Mouse (Mus musculus) kidney, postnatal 0 days (tissue): ENCODE data around the gene Fgfr2. TPM values are rescaled to one million over a fixed set of nuclear protein-coding genes. Genes with fewer than 3 reads are reported as not detected.

ENCODE experiments used
- ATAC-seq: fragments of 200-750 bp; cut with Nextera tagmentation; replicated peaks from 2 replicates; pipeline ENCODE4 v1.8.0; 2017; ENCODE audit warnings: low read depth, moderate number of reproducible peaks, moderate TSS enrichment, moderate library complexity; ENCODE audit not compliant: low FRiP score
- DNase-seq: peaks from one replicate; pipeline ENCODE4 v3.0.0-alpha.2; 2016; ENCODE audit warnings: low spot score
- H3K27ac ChIP-seq: fragments of 300-500 bp; sonication (generic); 2 replicates; pipeline ENCODE4 v1.5.1; 2014; ENCODE audit warnings: mild to moderate bottlenecking
- H3K27me3 ChIP-seq: fragments of 300-500 bp; sonication (generic); 2 replicates; pipeline ENCODE4 v1.6.1; 2014; ENCODE audit warnings: low read length, mixed read lengths; ENCODE audit not compliant: insufficient read depth
- H3K36me3 ChIP-seq: fragments of 300-500 bp; sonication (generic); 2 replicates; pipeline ENCODE4 v1.6.1; 2014; ENCODE audit warnings: low read length, mixed read lengths; ENCODE audit not compliant: insufficient read depth
- H3K4me1 ChIP-seq: fragments of 300-500 bp; sonication (generic); replicated peaks from 2 replicates; pipeline ENCODE4 v1.6.1; 2014; ENCODE audit warnings: antibody characterized with exemption, low read length, mixed read lengths; ENCODE audit not compliant: insufficient read depth
- H3K4me2 ChIP-seq: fragments of 300-500 bp; sonication (generic); 2 replicates; pipeline ENCODE4 v1.6.1; 2014; ENCODE audit warnings: mild to moderate bottlenecking, low read length, moderate library complexity, mixed read lengths
- H3K4me3 ChIP-seq: fragments of 300-500 bp; sonication (generic); replicated peaks from 2 replicates; pipeline ENCODE4 v1.5.1; 2014; ENCODE audit warnings: low read depth, low read length
- H3K9ac ChIP-seq: fragments of 300-500 bp; sonication (generic); 2 replicates; pipeline ENCODE4 v1.6.1; 2014; ENCODE audit warnings: low read depth, low read length
- H3K9me3 ChIP-seq: fragments of 300-500 bp; sonication (generic); replicated peaks from 2 replicates; pipeline ENCODE4 v1.6.1; 2016; ENCODE audit warnings: low read length, inconsistent platforms, mixed read lengths
- CTCF ChIP-seq: IDR thresholded peaks from 2 replicates; pipeline ENCODE4 v1.5.1; 2016; ENCODE audit warnings: antibody characterized with exemption, low read depth, mild to moderate bottlenecking, moderate library complexity
- WGBS: fragments of 180-500 bp; shearing (Covaris S2); extraction: QIAGEN DNeasy Blood & Tissue Kit; methylation state at CpG from one replicate; pipeline ENCODE4 v1.1.7; 2014; 5-methylcytosine and 5-hydroxymethylcytosine counted together
- polyA plus RNA-seq: library from polyadenylated mRNA; unstranded; fragments of >200 nt; fragmentation: Nextera tagmentation; extraction: Ambion mirVana; gene quantifications from 2 replicates; pipeline ENCODE4 v1.2.1, GENCODE M21; 2015

Fgfr2 gene
- polyA plus RNA-seq, 1 experiment from 2014 or later: 79.8 TPM

DNA sequence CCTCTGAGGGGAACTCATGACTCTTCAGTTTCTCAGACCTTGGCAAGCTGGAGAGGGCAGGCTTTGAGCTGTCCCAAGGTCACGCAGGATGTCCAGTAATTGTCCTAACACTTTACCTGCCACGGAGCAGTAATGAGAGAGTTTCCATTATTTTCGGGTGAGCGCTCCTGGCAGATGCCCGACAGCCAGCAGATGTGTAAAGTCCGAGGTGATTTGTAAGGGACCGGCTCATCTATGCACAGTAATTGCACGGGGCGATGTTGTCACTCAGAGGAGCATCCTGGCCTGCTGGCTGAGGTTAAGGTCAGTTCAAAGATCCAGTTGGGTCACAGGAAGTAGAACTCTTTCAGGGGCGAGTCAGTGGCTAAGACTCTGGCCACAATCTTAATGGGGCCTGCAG lies 499.0 kb downstream of the Fgfr2 start:
- H3K27me3 ChIP-seq: no peaks in the 10 kb centered on the region
- TF ChIP-seq CTCF: no peak
- WGBS: 33% methylated on average over 10 of the region's 10 CpGs
- no peak for DNase-seq
- H3K4me3 ChIP-seq: no peak overlapping the region
- H3K4me2 ChIP-seq: no peak overlapping the region
- H3K9ac ChIP-seq: no peak overlapping the region
- no peaks in the 10 kb centered on the region for H3K4me1 ChIP-seq
- H3K9me3 ChIP-seq: no peaks in the 10 kb centered on the region
- no peaks in the 10 kb centered on the region for H3K36me3 ChIP-seq
- H3K27ac ChIP-seq: no peak overlapping the region
- ATAC-seq: no peak

GRCm38 (mm10) chr7:132619975-132620918 lies 502.9 kb downstream of the Fgfr2 start:
- no peak overlapping the region for H3K27ac ChIP-seq
- no peak; the same call in 1 of the 2 replicates for ATAC-seq
- 89% methylated on average over 15 of the region's 15 CpGs for WGBS
- H3K27me3 ChIP-seq: no peaks in the 10 kb centered on the region
- no peak overlapping the region for H3K4me3 ChIP-seq
- no peaks in the 10 kb centered on the region for H3K9me3 ChIP-seq
- no peaks in the 10 kb centered on the region for H3K4me1 ChIP-seq
- no peak overlapping the region for H3K4me2 ChIP-seq
- DNase-seq: no peak
- no peaks in the 10 kb centered on the region for H3K36me3 ChIP-seq
- no peak for TF ChIP-seq CTCF
- no peak overlapping the region for H3K9ac ChIP-seq

- H3K27ac ChIP-seq: no peak overlapping the region
- TF ChIP-seq CTCF: no peak
- ATAC-seq (no peak), DNase-seq (no peak)
- no peaks in the 10 kb centered on the region for H3K27me3 ChIP-seq
- no peak overlapping the region for H3K4me2 ChIP-seq
- no peak overlapping the region for H3K4me3 ChIP-seq
- H3K4me1 ChIP-seq: no peaks in the 10 kb centered on the region
- 90% methylated on average over 8 of the region's 8 CpGs for WGBS
- no peaks in the 10 kb centered on the region for H3K36me3 ChIP-seq
- no peak overlapping the region for H3K9ac ChIP-seq
- no peaks in the 10 kb centered on the region for H3K9me3 ChIP-seq
Measured at GRCm38 (mm10) chr7:132619549-132619948, 503.6 kb downstream of the Fgfr2 start.

DNA sequence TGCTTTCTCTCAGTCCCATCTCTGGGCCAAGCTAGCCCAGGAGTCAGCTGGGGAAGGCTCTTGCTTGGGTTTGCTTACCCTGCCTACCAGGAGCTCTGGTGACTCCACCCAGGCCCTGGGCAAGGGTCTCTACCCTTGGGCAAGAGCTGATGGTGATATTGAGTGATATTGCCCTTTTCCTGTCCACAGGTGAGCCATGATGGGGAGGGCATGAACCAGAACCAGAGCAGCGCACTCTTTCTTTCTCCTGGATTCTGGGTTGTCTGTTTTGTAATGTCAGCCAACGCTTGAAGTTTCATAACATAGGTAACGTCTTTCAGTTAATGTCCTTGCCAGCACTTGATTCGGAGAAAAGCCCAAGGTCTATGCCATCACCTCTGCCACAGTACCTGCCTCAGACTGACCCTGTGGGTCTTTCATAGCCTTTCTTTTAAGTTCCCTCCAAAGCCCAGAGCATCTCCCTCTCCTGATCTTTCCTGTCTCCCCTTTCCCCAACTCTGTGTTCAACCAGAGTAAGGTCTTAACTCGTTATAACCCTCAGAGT lies 506.1 kb downstream of the Fgfr2 start:
- H3K27me3 ChIP-seq: no peaks in the 10 kb centered on the region
- H3K9me3 ChIP-seq: no peaks in the 10 kb centered on the region
- no peak overlapping the region for H3K27ac ChIP-seq
- H3K4me3 ChIP-seq: no peak overlapping the region
- H3K9ac ChIP-seq: no peak overlapping the region
- ATAC-seq (no peak), DNase-seq (no peak)
- no peak for TF ChIP-seq CTCF
- H3K4me1 ChIP-seq: no peaks in the 10 kb centered on the region
- H3K4me2 ChIP-seq: no peak overlapping the region
- WGBS: 90% methylated on average over 5 of the region's 5 CpGs
- no peaks in the 10 kb centered on the region for H3K36me3 ChIP-seq

DNA sequence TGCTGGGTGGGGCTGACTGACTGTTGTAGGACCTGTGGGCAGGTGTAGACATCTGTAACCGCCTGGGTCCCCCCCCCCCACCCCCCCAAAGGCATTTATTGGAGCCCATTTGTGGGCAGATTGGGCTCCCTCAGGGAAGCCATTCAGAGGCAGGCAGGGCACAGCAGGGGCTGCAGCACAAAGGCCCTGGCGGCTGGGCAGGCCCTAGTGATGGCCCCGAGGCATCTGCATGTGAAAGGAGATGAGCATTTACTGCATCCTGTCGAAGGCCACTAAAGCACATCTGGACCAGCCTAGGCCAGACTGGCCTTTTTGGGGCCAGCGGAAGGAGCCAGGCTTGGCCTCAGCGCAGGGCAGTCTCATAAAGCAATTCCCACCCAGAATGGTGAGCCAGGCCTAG lies 506.8 kb downstream of the Fgfr2 start:
- Histone ChIP-seq H3K27ac (no peak overlapping the region), H3K4me1 (no peaks in the 10 kb centered on the region), H3K9me3 (no peaks in the 10 kb centered on the region), H3K27me3 (no peaks in the 10 kb centered on the region), H3K4me3 (no peak overlapping the region), H3K4me2 (no peak overlapping the region), H3K9ac (no peak overlapping the region), H3K36me3 (no peaks in the 10 kb centered on the region)
- no peak for TF ChIP-seq CTCF
- 65% methylated on average over 6 of the region's 6 CpGs for WGBS
- ATAC-seq: no peak
- DNase-seq: no peak

DNA sequence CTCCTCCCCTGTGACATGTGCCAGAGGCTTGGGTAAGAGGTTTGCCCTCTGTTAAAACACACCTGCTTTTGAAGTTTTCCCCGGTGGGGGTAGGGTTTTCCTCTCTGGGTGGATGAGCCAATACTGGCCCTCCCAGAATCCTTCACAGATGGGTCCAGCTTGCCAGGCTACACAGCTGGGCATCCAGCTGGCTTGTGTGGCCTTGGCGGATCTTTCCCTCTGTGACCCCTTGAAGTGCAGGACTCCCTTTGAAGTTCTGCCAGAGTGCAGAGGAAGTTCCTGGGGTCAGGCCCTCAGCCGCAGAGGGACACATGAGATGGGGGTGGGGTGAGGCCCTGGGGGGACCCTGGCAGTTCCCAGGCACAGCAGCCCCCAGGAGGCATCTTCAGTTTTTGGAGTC lies 507.8 kb downstream of the Fgfr2 start:
- Histone ChIP-seq H3K4me1 (no peaks in the 10 kb centered on the region; the same call in 1 of the 2 replicates), H3K9me3 (no peaks in the 10 kb centered on the region), H3K4me3 (no peak overlapping the region), H3K4me2 (no peak overlapping the region), H3K27ac (no peak overlapping the region), H3K27me3 (no peaks in the 10 kb centered on the region), H3K36me3 (no peaks in the 10 kb centered on the region), H3K9ac (no peak overlapping the region)
- 19% methylated on average over 3 of the region's 3 CpGs for WGBS
- no peak for TF ChIP-seq CTCF
- DNase-seq: no peak
- ATAC-seq: no peak
